Mouse (Mus musculus) layer of hippocampus, postnatal 14 days (tissue): Measurements from ENCODE around the gene Cphx2. TPM values are rescaled to one million over a fixed set of nuclear protein-coding genes. Genes with fewer than 3 reads are reported as not detected.

Experiments
- total RNA-seq, 2 experiments: library from RNA; stranded (reverse); gene quantifications; 2 replicates each; pipeline ENCODE4 v1.2.3; 2021

Gene Cphx2
- total RNA-seq, 2 experiments from 2014 or later, result not detected

Other genes with a start within 250 kb of the Cphx2 start
- 10 to 100 TPM; 35.6 to 44.5 TPM for gene Anxa11, start 239.4 kb upstream of the Cphx2 start, total RNA-seq
- gene Plac9a, start 178.4 kb upstream of the Cphx2 start, total RNA-seq, result 1 to 10 TPM in 1 of 2 experiments, not detected in 1; 3.0 TPM
- 10 to 100 TPM; 16.8 to 18.5 TPM for gene Tmem254a, start 153.8 kb upstream of the Cphx2 start, total RNA-seq
- gene Cphx1, start 143.2 kb upstream of the Cphx2 start, total RNA-seq, result not detected
- under 1 TPM in 1 of 2 experiments, not detected in 1; 0.19 TPM for gene Duxbl1, start 102.9 kb upstream of the Cphx2 start, total RNA-seq
- 1 to 10 TPM; 5.3 to 8.9 TPM for gene Gm9780, start 38.8 kb upstream of the Cphx2 start, total RNA-seq
- gene Tmem254c, start 14.2 kb upstream of the Cphx2 start, total RNA-seq, result 10 to 100 TPM; 30.6 to 38.5 TPM
- not detected for gene Cphx3, start 781 bp downstream of the Cphx2 start, total RNA-seq
- under 1 TPM; 0.26 to 0.37 TPM for gene Duxbl2, start 36.8 kb downstream of the Cphx2 start, total RNA-seq
- 10 to 100 TPM; 21.2 to 31.5 TPM for gene Plac9b, start 101.0 kb downstream of the Cphx2 start, total RNA-seq
- gene Tmem254b, start 125.5 kb downstream of the Cphx2 start, total RNA-seq, result 10 to 100 TPM; 40.2 to 41.4 TPM
- 1 to 10 TPM; 1.9 to 2.8 TPM for gene Duxbl3, start 176.4 kb downstream of the Cphx2 start, total RNA-seq